Mouse (Mus musculus): ENCODE results near the gene Alms1. TPM values are rescaled to one million over a fixed set of nuclear protein-coding genes. Genes with fewer than 3 reads are reported as not detected.

Alms1 gene
- polyA plus RNA-seq (2017; shearing (Covaris generic)) = 1.5 TPM

GRCm38 (mm10) chr6:85587396-85588143 is at the start of gene Alms1:
Gene Alms1 (plus strand): TSS chr6:85587531.

GRCm38 (mm10) chr6:85713105-85713504 is 125.8 kb downstream of the Alms1 start, which contains the start of gene Nat8f7:
Gene Nat8f7 (minus strand): TSS chr6:85713205.

Other genes with a start within 250 kb of the Alms1 start
- gene Rab11fip5, start 212.9 kb upstream of the Alms1 start, polyA plus RNA-seq (2017; shearing (Covaris generic)) = 0.43 TPM
- not detected for gene Noto, start 163.6 kb upstream of the Alms1 start, polyA plus RNA-seq (2017; shearing (Covaris generic))
- gene Smyd5, start 155.5 kb upstream of the Alms1 start, polyA plus RNA-seq (2017; shearing (Covaris generic)) = 62.1 TPM
- 333 TPM for gene Cct7, start 136.0 kb upstream of the Alms1 start, polyA plus RNA-seq (2017; shearing (Covaris generic))
- gene Pradc1, start 135.6 kb upstream of the Alms1 start, polyA plus RNA-seq (2017; shearing (Covaris generic)) = 21.6 TPM
- gene Fbxo41, start 84.5 kb upstream of the Alms1 start, polyA plus RNA-seq (2017; shearing (Covaris generic)) = 0.07 TPM
- not detected for gene Egr4, start 73.9 kb upstream of the Alms1 start, polyA plus RNA-seq (2017; shearing (Covaris generic))
- gene Nat8f7, start 125.7 kb downstream of the Alms1 start, polyA plus RNA-seq (2017; shearing (Covaris generic)) = not detected
- not detected for gene Nat8f3, start 178.2 kb downstream of the Alms1 start, polyA plus RNA-seq (2017; shearing (Covaris generic))
- not detected for gene Nat8f6, start 233.4 kb downstream of the Alms1 start, polyA plus RNA-seq (2017; shearing (Covaris generic))
- not detected for gene Nat8f5, start 233.4 kb downstream of the Alms1 start, polyA plus RNA-seq (2017; shearing (Covaris generic))
- gene Nat8, start 244.6 kb downstream of the Alms1 start, polyA plus RNA-seq (2017; shearing (Covaris generic)) = not detected